Mouse (Mus musculus) embryonic facial prominence, embryonic 11.5 days (tissue): Measurements from ENCODE around the gene Mmp2. TPM values are rescaled to one million over a fixed set of nuclear protein-coding genes. Genes with fewer than 3 reads are reported as not detected.
A peak's percentile ranks its signal among the peaks of the same experiment; 100 is the strongest.
"Not testable (repeated sequence)": the region's sequence is repeated elsewhere in the genome, so short reads cannot be mapped to it uniquely, and the experiment has no call there.

Source experiments
- ATAC-seq: fragments of 200-750 bp; cut with Nextera tagmentation; replicated peaks from 2 replicates; pipeline ENCODE4 v1.8.0; 2017; ENCODE audit warnings: low read depth; ENCODE audit not compliant: insufficient number of reproducible peaks, low FRiP score, low TSS enrichment
- DNase-seq: peaks from one replicate; pipeline ENCODE4 v3.0.0-alpha.2; 2015; ENCODE audit warnings: low spot score
- H3K27ac ChIP-seq: fragments of 300-500 bp; sonication (generic); replicated peaks from 2 replicates; pipeline ENCODE4 v1.5.1; 2014; ENCODE audit warnings: mild to moderate bottlenecking, low read depth, low read length, control low read depth
- H3K27me3 ChIP-seq: fragments of 300-500 bp; sonication (generic); 2 replicates; pipeline ENCODE4 v1.6.1; 2014; ENCODE audit warnings: mild to moderate bottlenecking, low read length, moderate library complexity, mixed read lengths; ENCODE audit not compliant: control insufficient read depth, insufficient read depth
- H3K36me3 ChIP-seq: fragments of 300-500 bp; sonication (generic); replicated peaks from 2 replicates; pipeline ENCODE4 v1.6.1; 2014; ENCODE audit warnings: low read depth, mild to moderate bottlenecking, low read length, moderate library complexity, mixed read lengths; ENCODE audit not compliant: control insufficient read depth, insufficient read depth
- H3K4me1 ChIP-seq: fragments of 300-500 bp; sonication (generic); 2 replicates; pipeline ENCODE4 v1.6.1; 2014; ENCODE audit warnings: low read length, mixed read lengths; ENCODE audit not compliant: control insufficient read depth, insufficient read depth
- H3K4me2 ChIP-seq: fragments of 300-500 bp; sonication (generic); 2 replicates; pipeline ENCODE4 v1.6.1; 2014; ENCODE audit warnings: low read depth, mild to moderate bottlenecking, control low read depth, low read length, moderate library complexity
- H3K4me3 ChIP-seq: fragments of 300-500 bp; sonication (generic); 2 replicates; pipeline ENCODE4 v1.5.1; 2014; ENCODE audit warnings: low read depth, low read length, control low read depth
- H3K9ac ChIP-seq: fragments of 300-500 bp; sonication (generic); replicated peaks from 2 replicates; pipeline ENCODE4 v1.6.1; 2014; ENCODE audit warnings: mild to moderate bottlenecking, control low read depth, low read length
- H3K9me3 ChIP-seq: fragments of 300-500 bp; sonication (generic); replicated peaks from 2 replicates; pipeline ENCODE4 v1.6.1; 2016; ENCODE audit warnings: mild to moderate bottlenecking, low read length, inconsistent platforms, mixed read lengths; ENCODE audit not compliant: control insufficient read depth
- WGBS: fragments of 180-500 bp; shearing (Covaris S2); extraction: QIAGEN DNeasy Blood & Tissue Kit; methylation state at CpG from one replicate; pipeline ENCODE4 v1.1.7; 2014; 5-methylcytosine and 5-hydroxymethylcytosine counted together
- polyA plus RNA-seq: library from polyadenylated mRNA; unstranded; fragments of >200 nt; fragmentation: Nextera tagmentation; extraction: Ambion mirVana; gene quantifications from 2 replicates; pipeline ENCODE4 v1.2.1, GENCODE M21; 2014

Mmp2 gene
- 177 and 184 TPM in 2 replicates for polyA plus RNA-seq

DNA sequence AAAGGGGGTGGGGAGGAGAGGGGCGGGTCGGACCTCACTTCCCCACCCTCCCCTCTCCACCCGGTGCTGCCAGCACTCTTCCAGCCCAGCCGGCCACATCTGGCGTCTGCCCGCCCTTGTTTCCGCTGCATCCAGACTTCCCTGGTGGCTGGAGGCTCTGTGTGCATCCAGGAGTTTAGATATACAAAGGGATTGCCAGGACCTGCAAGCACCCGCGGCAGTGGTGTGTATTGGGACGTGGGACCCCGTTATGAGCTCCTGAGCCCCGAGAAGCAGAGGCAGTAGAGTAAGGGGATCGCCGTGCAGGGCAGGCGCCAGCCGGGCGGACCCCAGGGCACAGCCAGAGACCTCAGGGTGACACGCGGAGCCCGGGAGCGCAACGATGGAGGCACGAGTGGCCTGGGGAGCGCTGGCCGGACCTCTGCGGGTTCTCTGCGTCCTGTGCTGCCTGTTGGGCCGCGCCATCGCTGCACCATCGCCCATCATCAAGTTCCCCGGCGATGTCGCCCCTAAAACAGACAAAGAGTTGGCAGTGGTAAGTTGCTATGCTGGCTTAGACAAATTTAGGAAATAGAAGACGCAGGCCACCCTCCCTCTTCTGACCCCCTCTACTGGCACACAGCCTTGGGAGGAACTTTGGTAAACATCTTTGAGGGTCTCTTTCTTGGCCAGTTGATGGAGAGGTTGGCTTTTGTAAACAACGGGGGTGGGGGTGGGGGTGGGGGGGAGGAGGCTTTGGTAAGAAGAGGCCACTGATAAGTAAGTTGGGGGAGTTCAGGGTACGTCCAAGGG, at the start of gene Mmp2:
TSS of gene Mmp2 (plus strand) at position 49 of the 792 bp plus-strand sequence.
- Histone ChIP-seq H3K9me3 (no peaks in the 10 kb centered on the region), H3K27me3 (no peaks in the 10 kb centered on the region), H3K4me3 (peak within 1 kb of the TSS; percentile 68), H3K36me3 (no peaks in the 10 kb centered on the region; the same call in 1 of the 2 replicates), H3K27ac (peak within 1 kb of the TSS; percentile 83), H3K4me2 (peak within 1 kb of the TSS; percentile 88), H3K4me1 (peaks cover 3% of the 10 kb centered on the region; the same call in 1 of the 2 replicates), H3K9ac (peak within 1 kb of the TSS; percentile 91)
- under 1% methylated on average over 36 of the region's 37 CpGs for WGBS
- DNase-seq: peak; percentile 84
- ATAC-seq: peak; percentile 79

DNA sequence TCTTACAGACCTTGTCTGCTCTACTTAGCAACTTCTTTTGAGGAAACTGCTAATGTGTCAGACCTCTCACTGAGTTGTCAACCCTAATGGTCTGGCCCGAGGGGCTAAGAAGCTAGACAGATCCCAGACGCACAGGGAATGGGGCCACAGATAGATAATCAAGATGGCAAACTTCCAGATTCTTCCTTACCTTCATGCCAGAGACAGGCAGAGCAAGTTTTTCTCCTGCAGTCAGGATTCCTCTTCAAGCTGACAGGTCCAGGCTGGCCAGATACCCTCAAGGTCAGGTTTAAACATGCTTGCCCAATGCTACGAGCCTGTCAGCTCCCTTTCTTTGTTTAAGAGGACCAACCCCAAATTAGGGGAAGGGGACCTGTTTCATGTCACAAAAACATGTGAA, 46.1 kb upstream of the Mmp2 start:
- H3K4me2 ChIP-seq: no peak overlapping the region
- 60% methylated on average over 3 of the region's 3 CpGs for WGBS
- peak; percentile 19 for DNase-seq
- H3K4me3 ChIP-seq: no peak overlapping the region
- no peaks in the 10 kb centered on the region for H3K27me3 ChIP-seq
- H3K27ac ChIP-seq: no peak overlapping the region
- H3K36me3 ChIP-seq: no peaks in the 10 kb centered on the region
- H3K4me1 ChIP-seq: no peaks in the 10 kb centered on the region
- H3K9ac ChIP-seq: no peak overlapping the region
- ATAC-seq: no peak
- H3K9me3 ChIP-seq: no peaks in the 10 kb centered on the region

DNA sequence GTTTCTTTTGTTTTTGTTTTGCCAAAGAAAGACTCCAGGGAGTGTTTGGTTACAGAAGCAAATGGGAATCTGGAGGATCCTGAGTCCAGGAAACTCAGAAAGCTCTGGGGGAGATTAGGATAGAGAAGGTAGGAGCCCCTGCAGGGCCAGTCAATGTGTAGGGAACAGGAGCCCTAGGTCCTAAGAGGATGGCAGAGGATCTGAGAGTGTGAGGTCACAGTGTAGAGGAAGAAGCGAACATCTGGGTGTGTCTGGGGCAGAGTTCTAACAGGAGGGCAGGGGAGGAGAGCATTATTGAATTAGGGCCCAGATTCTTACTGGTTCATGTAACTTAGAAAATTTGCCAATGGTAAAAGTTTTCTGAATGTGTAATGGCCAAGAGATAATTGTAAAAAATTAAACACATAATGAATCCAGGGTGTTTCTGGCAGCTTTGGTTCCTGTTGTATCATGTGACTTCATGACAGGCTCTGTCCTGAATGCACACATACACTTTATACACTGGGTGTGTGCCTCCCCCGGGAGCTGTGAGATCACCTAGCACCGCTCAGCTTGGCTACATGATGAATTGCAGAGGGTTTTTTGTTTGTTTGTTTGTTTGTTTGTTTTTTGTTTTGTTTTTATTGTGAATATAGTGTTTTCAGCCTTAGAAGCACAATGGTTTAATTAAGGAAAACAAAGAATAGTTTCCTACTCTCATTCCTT, 43.0 kb upstream of the Mmp2 start:
- ATAC-seq: no peak
- H3K4me1 ChIP-seq: no peaks in the 10 kb centered on the region
- 63% methylated on average over 3 of the region's 3 CpGs for WGBS

GRCm38 (mm10) chr8:92790835-92791234, 36.3 kb upstream of the Mmp2 start:
- DNase-seq: no peak
- H3K27ac ChIP-seq: no peak overlapping the region
- H3K36me3 ChIP-seq: no peaks in the 10 kb centered on the region
- ATAC-seq: no peak
- no peak overlapping the region for H3K4me2 ChIP-seq
- no peaks in the 10 kb centered on the region for H3K9me3 ChIP-seq
- WGBS: 64% methylated on average over 3 of the region's 3 CpGs
- H3K4me3 ChIP-seq: no peak overlapping the region
- H3K4me1 ChIP-seq: no peaks in the 10 kb centered on the region
- H3K27me3 ChIP-seq: no peaks in the 10 kb centered on the region
- no peak overlapping the region for H3K9ac ChIP-seq

More for the DNA sequence above, 43.0 kb upstream of the Mmp2 start:
- Histone ChIP-seq H3K4me2 (no peak overlapping the region), H3K4me3 (no peak overlapping the region), H3K27me3 (no peaks in the 10 kb centered on the region), H3K36me3 (no peaks in the 10 kb centered on the region), H3K27ac (no peak overlapping the region), H3K9me3 (no peaks in the 10 kb centered on the region), H3K9ac (no peak overlapping the region)
- no peak for DNase-seq

- H3K9ac ChIP-seq, H3K27me3 ChIP-seq, H3K27ac ChIP-seq, ATAC-seq, H3K4me1 ChIP-seq, H3K4me2 ChIP-seq, DNase-seq, H3K36me3 ChIP-seq, H3K4me3 ChIP-seq, H3K9me3 ChIP-seq: not testable (repeated sequence)
- WGBS: 83% methylated on average over 2 of the region's 2 CpGs
These were observed 35.1 kb upstream of the Mmp2 start for GRCm38 (mm10) chr8:92791999-92792398.

GRCm38 (mm10) chr8:92793852-92794580, 33.1 kb upstream of the Mmp2 start:
- Histone ChIP-seq H3K27ac (no peak overlapping the region), H3K9ac (no peak overlapping the region), H3K4me2 (no peak overlapping the region), H3K4me1 (no peaks in the 10 kb centered on the region), H3K9me3 (no peaks in the 10 kb centered on the region), H3K27me3 (no peaks in the 10 kb centered on the region), H3K4me3 (no peak overlapping the region), H3K36me3 (no peaks in the 10 kb centered on the region)
- 79% methylated on average over 14 of the region's 14 CpGs for WGBS
- peak; percentile 30 for DNase-seq
- ATAC-seq: no peak

DNA sequence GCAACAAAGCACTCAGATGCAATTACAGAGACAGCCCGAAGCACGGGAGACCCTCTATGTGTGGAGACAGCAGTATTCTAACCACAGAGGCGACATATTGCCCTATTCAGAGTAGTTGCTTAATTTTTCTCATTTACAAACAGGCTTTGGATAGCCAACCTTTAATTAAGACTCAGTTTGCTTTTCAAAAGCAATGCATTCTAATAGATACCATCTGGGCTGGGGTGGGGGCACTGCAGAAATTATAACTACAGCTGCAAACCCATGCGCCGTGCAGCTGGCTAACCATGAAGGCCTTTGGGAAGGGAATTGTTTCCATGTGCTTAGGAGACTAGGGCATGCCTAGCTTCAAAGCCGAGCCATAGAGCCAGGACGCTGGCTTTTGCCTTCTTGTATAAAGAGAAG, 29.6 kb upstream of the Mmp2 start:
- H3K9ac ChIP-seq: no peak overlapping the region
- no peak overlapping the region for H3K4me2 ChIP-seq
- no peaks in the 10 kb centered on the region for H3K27me3 ChIP-seq
- no peak overlapping the region for H3K27ac ChIP-seq
- no peak overlapping the region for H3K4me3 ChIP-seq
- peak; percentile 90 for DNase-seq
- WGBS: 36% methylated on average over 7 of the region's 7 CpGs
- peak; percentile 84 for ATAC-seq
- no peaks in the 10 kb centered on the region for H3K9me3 ChIP-seq
- no peaks in the 10 kb centered on the region for H3K4me1 ChIP-seq
- no peaks in the 10 kb centered on the region for H3K36me3 ChIP-seq
